Mouse (Mus musculus) adrenal gland, adult 18-20 months (tissue): ENCODE data around the gene Vill. TPM values are rescaled to one million over a fixed set of nuclear protein-coding genes. Genes with fewer than 3 reads are reported as not detected.

Experiments used
- DNase-seq, 2 experiments: peaks; one replicate each; pipeline ENCODE4 v3.0.0; 2021 to 2022; ENCODE audit warnings: low spot score in 2 of 2
- microRNA-seq, 2 experiments: library from miRNA; unstranded; fragments of <30 nt; microRNA quantifications; one replicate each; pipeline ENCODE4 v1.2.0; 2021; ENCODE audit warnings: borderline number of aligned reads in 2 of 2
- total RNA-seq, 2 experiments: library from RNA; stranded (reverse); gene quantifications; 1 replicate in 1 of 2; 2 replicates in 1 of 2; pipeline ENCODE4 v1.2.3; 2021

Gene Vill
- total RNA-seq, 2 experiments from 2014 or later: 1.6 to 1.7 TPM

DNA sequence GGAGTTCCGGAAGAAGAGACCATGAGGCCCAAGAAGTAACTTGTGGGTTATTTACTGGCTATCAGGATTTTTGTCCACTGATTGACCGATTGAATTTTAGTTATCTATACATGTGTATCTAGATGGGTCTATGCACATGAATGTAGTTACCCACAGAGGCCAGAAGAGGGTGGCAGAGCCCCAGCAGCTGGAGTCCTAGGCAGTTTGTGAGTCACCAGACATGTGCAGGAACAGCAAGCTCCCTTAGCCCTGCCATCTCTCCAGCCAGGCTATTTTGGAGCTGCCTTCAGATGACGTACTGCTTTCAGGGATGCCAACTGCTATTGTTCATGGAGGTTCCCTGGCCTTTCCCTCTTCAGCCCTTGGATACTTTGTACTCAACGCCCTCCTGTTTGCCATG, 55.0 kb downstream of the Vill start:
- no peak for DNase-seq

- no peak for DNase-seq
Observed at GRCm38 (mm10) chr9:119109685-119110353, 57.2 kb downstream of the Vill start.

- no peak for DNase-seq
Observed at GRCm38 (mm10) chr9:119110640-119111039, 58.1 kb downstream of the Vill start.

DNA sequence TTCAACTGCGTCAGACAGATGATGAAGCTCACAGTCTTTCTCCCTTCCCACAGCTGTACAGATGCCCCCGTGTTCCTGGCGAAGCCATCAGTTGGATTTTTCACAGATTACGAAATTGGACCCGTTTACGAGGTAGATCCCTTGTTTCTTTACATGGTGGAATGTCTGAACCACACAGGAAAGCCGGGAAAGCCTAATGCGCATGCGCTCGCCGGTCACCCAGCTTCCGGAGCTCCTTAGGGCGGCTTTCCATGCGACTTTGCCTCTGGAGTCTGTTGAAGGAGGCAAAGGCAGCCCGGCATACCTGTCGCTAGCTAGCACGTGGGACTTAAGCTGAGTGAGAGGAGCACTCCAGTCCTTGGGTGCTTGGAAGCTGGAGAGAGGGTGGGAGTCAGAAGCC, 62.3 kb downstream of the Vill start:
- DNase-seq: no peak

DNA sequence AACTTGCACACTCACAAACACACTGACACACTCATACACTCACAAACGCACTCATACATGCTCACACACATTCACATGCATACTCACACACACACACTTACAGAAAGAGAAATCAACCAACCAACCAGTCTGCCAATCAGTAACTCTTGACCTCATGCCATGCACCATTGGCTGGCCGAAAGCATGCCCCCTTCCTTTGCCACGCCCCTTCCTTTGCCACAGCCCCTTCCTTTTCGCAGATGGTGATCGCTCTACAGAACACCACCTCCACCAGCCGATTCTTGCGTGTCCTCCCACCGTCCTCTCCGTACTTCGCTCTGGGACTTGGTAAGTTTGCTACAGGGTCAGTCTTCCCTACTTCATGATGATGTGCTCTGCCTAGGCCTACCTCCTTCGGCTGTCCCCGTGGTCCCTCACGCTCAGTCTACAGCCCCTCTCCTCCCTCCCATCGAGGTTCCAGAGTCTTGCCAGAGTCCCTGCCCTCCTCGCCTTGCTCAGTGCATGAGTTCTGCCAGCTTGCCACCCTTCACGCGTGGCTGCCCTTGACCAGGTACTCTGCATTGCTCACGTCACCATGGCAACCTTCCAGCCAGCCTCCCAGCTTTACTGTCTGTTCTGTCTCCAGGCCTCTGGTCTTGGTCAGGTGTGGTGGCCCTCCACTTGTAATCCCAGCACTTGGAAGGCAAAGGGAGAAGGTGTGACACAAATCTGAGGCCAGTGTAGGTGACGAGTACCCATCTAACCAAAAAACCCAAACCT, 67.0 kb downstream of the Vill start:
- DNase-seq: no peak

- DNase-seq: no peak
Observed at GRCm38 (mm10) chr9:119120168-119120560, 67.6 kb downstream of the Vill start.

Small RNA genes within 50 kb of the gene (microRNA-seq; reads per million reads assigned to microRNA genes)
- 19.6 to 198 reads per million in 2 experiments for gene Mir26a-1

Other genes starting within 250 kb of the Vill start
- gene Ctdspl, start 126.3 kb upstream of the Vill start, total RNA-seq: 10 to 100 TPM; 28.8 to 37.7 TPM
- 10 to 100 TPM in 1 of 2 experiments, 1 to 10 TPM in 1; 7.0 to 10.9 TPM for gene Plcd1, start 40.7 kb downstream of the Vill start, total RNA-seq
- gene Dlec1, start 49.7 kb downstream of the Vill start, total RNA-seq: 1 to 10 TPM; 1.6 to 3.3 TPM
- 10 to 100 TPM; 18.4 to 21.4 TPM for gene Acaa1b, start 104.3 kb downstream of the Vill start, total RNA-seq
- gene Gm47289, start 106.4 kb downstream of the Vill start, total RNA-seq: not detected
- not detected for gene Slc22a13, start 156.3 kb downstream of the Vill start, total RNA-seq